Mouse (Mus musculus) forebrain, postnatal 0 days (tissue): Measurements from ENCODE around the gene Cygb. TPM values are rescaled to one million over a fixed set of nuclear protein-coding genes. Genes with fewer than 3 reads are reported as not detected.

Source experiments
- ATAC-seq: fragments of 200-750 bp; cut with Nextera tagmentation; 2 replicates; pipeline ENCODE4 v1.8.0; 2017; ENCODE audit warnings: mild to moderate bottlenecking, moderate library complexity
- DNase-seq: peaks from one replicate; pipeline ENCODE4 v3.0.0-alpha.2; 2015
- H3K27ac ChIP-seq: fragments of 300-500 bp; sonication (generic); 2 replicates; pipeline ENCODE4 v1.5.1; 2014; ENCODE audit warnings: low read depth, mild to moderate bottlenecking, antibody characterized with exemption, low read length, moderate library complexity, mixed read lengths
- H3K27me3 ChIP-seq: fragments of 300-500 bp; sonication (generic); 2 replicates; pipeline ENCODE4 v1.6.1; 2014; ENCODE audit warnings: mild to moderate bottlenecking, low read length, mixed read lengths; ENCODE audit not compliant: insufficient read depth
- H3K36me3 ChIP-seq: fragments of 300-500 bp; sonication (generic); 2 replicates; pipeline ENCODE4 v1.6.1; 2014; ENCODE audit warnings: mild to moderate bottlenecking, moderate library complexity; ENCODE audit not compliant: insufficient read depth
- H3K4me1 ChIP-seq: fragments of 300-500 bp; sonication (generic); 2 replicates; pipeline ENCODE4 v1.6.1; 2014; ENCODE audit warnings: antibody characterized with exemption; ENCODE audit not compliant: insufficient read depth
- H3K4me2 ChIP-seq: fragments of 300-500 bp; sonication (generic); 2 replicates; pipeline ENCODE4 v1.6.1; 2014; ENCODE audit warnings: low read depth, mild to moderate bottlenecking, moderate library complexity
- H3K4me3 ChIP-seq: fragments of 300-500 bp; sonication (generic); 2 replicates; pipeline ENCODE4 v1.5.1; 2014; ENCODE audit warnings: low read depth, low read length, mixed read lengths
- H3K9ac ChIP-seq: fragments of 300-500 bp; sonication (generic); 2 replicates; pipeline ENCODE4 v1.6.1; 2014; ENCODE audit warnings: mild to moderate bottlenecking
- H3K9me3 ChIP-seq: fragments of 300-500 bp; sonication (generic); 2 replicates; pipeline ENCODE4 v1.6.1; 2016; ENCODE audit warnings: low read length
- CTCF ChIP-seq: sonication (generic); IDR thresholded peaks from 2 replicates; pipeline ENCODE4 v1.5.1; 2016; ENCODE audit warnings: antibody characterized with exemption, control low read depth, low read depth
- WGBS: fragments of 180-500 bp; shearing (Covaris S2); extraction: QIAGEN DNeasy Blood & Tissue Kit; methylation state at CpG from one replicate; pipeline ENCODE4 v1.1.7; 2014; 5-methylcytosine and 5-hydroxymethylcytosine counted together
- polyA plus RNA-seq: library from polyadenylated mRNA; unstranded; fragments of >200 nt; fragmentation: Nextera tagmentation; extraction: Ambion mirVana; gene quantifications from 2 replicates; pipeline ENCODE4 v1.2.1, GENCODE M21; 2015
- total RNA-seq: library from RNA; depleted of rRNA; stranded (reverse); fragments of >200 nt; gene quantifications from 2 replicates; pipeline ENCODE4 v1.2.3, GENCODE M21; 2014; rRNA removed

Gene Cygb
- 20.7 and 22.7 TPM in 2 replicates for total RNA-seq
- polyA plus RNA-seq: 24.9 and 27.6 TPM in 2 replicates

- Histone ChIP-seq H3K27me3 (no peaks in the 10 kb centered on the region), H3K36me3 (no peaks in the 10 kb centered on the region), H3K4me1 (0 out of 2 replicates have a peak, but pooled peaks cover 8% of the 10 kb centered on the region), H3K27ac (0 out of 2 replicates have a peak within 1 kb of the TSS, but pooled peaks have one; percentile 9), H3K4me2 (peak within 1 kb of the TSS; percentile 96), H3K9ac (peak within 1 kb of the TSS; percentile 81), H3K9me3 (no peaks in the 10 kb centered on the region), H3K4me3 (peak within 1 kb of the TSS; percentile 68)
- peak; percentile 7; the same call in 1 of the 2 replicates for ATAC-seq
- DNase-seq: no peak
- no peak for TF ChIP-seq CTCF
- 9% methylated on average over 28 of the region's 28 CpGs for WGBS
These were observed at the start of gene Cygb for GRCm38 (mm10) chr11:116654255-116654821. Cygb (minus strand) TSS chr11:116654313.

GRCm38 (mm10) chr11:116701377-116701841, 47.3 kb upstream of the Cygb start:
- no peak overlapping the region for H3K4me3 ChIP-seq
- no peak for TF ChIP-seq CTCF
- no peaks in the 10 kb centered on the region for H3K9me3 ChIP-seq
- ATAC-seq (no peak), DNase-seq (no peak)
- no peaks in the 10 kb centered on the region for H3K36me3 ChIP-seq
- 36% methylated on average over 5 of the region's 5 CpGs for WGBS
- H3K9ac ChIP-seq: no peak overlapping the region
- no peaks in the 10 kb centered on the region for H3K27me3 ChIP-seq
- H3K4me2 ChIP-seq: no peak overlapping the region
- H3K4me1 ChIP-seq: no peaks in the 10 kb centered on the region
- H3K27ac ChIP-seq: no peak overlapping the region

- Histone ChIP-seq H3K9ac (no peak overlapping the region), H3K36me3 (no peaks in the 10 kb centered on the region), H3K9me3 (no peaks in the 10 kb centered on the region), H3K27ac (no peak overlapping the region), H3K4me1 (peaks cover 5% of the 10 kb centered on the region; the same call in 1 of the 2 replicates), H3K27me3 (peaks cover 15% of the 10 kb centered on the region; the same call in 1 of the 2 replicates), H3K4me2 (no peak overlapping the region), H3K4me3 (no peak overlapping the region)
- DNase-seq: no peak
- no peak for TF ChIP-seq CTCF
- WGBS: 81% methylated on average over 9 of the region's 9 CpGs
- no peak for ATAC-seq
These were observed 43.4 kb upstream of the Cygb start for GRCm38 (mm10) chr11:116697521-116697920.

- Histone ChIP-seq H3K9me3 (no peaks in the 10 kb centered on the region), H3K4me2 (no peak overlapping the region), H3K27me3 (peaks cover 15% of the 10 kb centered on the region; the same call in 1 of the 2 replicates), H3K4me1 (peaks cover 5% of the 10 kb centered on the region; the same call in 1 of the 2 replicates), H3K4me3 (no peak overlapping the region), H3K9ac (no peak overlapping the region), H3K36me3 (no peaks in the 10 kb centered on the region), H3K27ac (no peak overlapping the region)
- ATAC-seq: no peak
- WGBS: 89% methylated on average over 4 of the region's 4 CpGs
- DNase-seq: no peak
- no peak for TF ChIP-seq CTCF
These were observed 42.3 kb upstream of the Cygb start for GRCm38 (mm10) chr11:116696426-116696825.

DNA sequence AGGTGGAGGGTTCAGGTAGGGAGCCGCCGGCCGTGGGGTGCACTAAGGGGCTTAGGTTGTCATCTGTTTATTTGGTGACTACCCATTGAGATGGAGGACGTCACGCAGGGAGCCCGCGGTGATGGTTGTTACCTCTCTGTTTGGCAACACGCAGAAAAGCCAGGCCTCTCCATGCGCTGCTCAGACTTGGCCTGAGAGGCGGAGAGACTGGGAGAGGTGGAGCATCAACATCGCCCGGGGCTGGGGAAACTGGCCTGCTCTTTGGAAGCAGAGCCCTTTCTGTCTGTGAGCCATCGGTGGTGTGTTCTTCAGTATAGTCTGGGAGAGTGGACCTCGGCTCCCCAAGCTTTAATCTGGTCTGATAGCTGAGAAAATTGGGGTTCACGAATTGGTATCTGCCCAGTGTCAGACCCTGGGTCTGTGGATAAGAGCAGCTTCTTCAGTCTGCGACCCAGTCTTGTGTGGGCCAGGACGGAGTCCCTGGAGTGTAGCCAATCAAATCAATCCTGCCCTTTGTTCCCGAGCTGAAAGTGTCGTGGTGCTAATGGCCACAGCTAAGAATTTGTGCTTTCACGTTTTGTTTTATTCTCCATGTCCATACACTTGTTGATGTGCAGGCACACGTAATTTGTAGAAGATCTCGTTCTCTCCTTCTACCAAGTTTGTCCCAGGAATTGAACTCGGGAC, 41.2 kb upstream of the Cygb start:
- no peak for DNase-seq

DNA sequence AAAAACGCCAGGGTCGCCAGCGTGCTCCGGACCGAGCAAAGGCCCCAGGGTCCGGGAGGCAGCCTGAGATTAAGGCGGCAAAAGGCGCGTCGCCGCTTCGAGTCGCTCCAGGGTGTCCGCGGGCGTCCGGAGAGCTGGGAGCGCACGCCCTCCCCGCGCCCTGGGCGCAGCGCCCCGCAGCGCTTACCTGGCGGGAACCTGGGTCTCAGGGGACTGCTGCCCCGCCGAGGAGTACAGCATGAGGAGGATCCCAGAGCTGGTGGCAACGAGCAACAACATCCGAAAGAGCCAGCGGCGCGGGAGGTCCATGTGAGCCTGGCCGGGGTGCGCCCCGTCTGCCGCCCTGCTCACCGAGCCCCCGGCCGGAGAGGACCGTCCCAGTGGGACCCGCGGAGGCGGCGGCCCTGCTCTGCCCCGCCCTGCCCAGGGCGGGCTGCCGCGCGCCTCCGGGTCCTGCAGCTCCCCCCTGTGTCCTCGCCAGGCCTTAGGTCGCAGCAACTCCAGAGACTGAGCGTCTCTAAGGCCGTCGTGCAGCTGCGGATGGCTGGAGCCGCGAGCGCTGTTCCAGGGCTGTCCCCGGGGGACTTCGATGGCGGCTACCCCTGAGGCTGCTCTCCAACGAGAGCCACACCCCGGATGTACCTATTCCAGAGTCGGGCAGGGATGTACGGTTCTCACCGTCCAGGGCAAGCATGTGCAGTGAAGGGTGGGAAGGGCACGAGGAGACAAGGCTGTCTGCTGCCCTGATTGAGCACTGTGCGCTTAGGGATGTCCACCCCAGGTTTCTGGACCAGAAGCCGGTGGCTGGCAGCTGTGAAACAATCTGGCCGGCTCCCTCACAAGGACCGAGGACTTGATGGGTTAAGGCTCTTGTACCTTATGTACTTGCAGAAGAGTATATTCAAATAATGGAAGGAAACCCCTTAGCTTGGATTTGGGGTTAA, 40.4 kb upstream of the Cygb start:
- Histone ChIP-seq H3K27ac (no peak overlapping the region), H3K27me3 (peaks cover 15% of the 10 kb centered on the region; the same call in 1 of the 2 replicates), H3K36me3 (no peaks in the 10 kb centered on the region), H3K4me2 (peak overlapping the region; percentile 50), H3K4me3 (peak overlapping the region; percentile 23), H3K4me1 (peaks cover 5% of the 10 kb centered on the region; the same call in 1 of the 2 replicates), H3K9ac (peak overlapping the region; percentile 18; the same call in 1 of the 2 replicates), H3K9me3 (no peaks in the 10 kb centered on the region)
- ATAC-seq (peak; percentile 32; the same call in 1 of the 2 replicates), DNase-seq (no peak)
- 4% methylated on average over 72 of the region's 73 CpGs for WGBS
- TF ChIP-seq CTCF: no peak

More for the DNA sequence above, 41.2 kb upstream of the Cygb start:
- no peak overlapping the region for H3K27ac ChIP-seq
- no peaks in the 10 kb centered on the region for H3K9me3 ChIP-seq
- H3K36me3 ChIP-seq: no peaks in the 10 kb centered on the region
- 23% methylated on average over 23 of the region's 23 CpGs for WGBS
- H3K9ac ChIP-seq: no peak overlapping the region
- no peak for ATAC-seq
- H3K4me2 ChIP-seq: no peak overlapping the region
- H3K27me3 ChIP-seq: peaks cover 15% of the 10 kb centered on the region; the same call in 1 of the 2 replicates
- H3K4me1 ChIP-seq: peaks cover 5% of the 10 kb centered on the region; the same call in 1 of the 2 replicates
- H3K4me3 ChIP-seq: no peak overlapping the region
- TF ChIP-seq CTCF: no peak
